Mouse (Mus musculus) liver, postnatal 0 days (tissue): ENCODE results near the gene Rabl2.

ENCODE experiments used
- CTCF ChIP-seq: sonication (generic); IDR thresholded peaks from 2 replicates; pipeline ENCODE4 v1.5.1; 2016; ENCODE audit warnings: antibody characterized with exemption, low read depth
- EP300 ChIP-seq: IDR thresholded peaks from 2 replicates; pipeline ENCODE4 v1.6.1; 2016; ENCODE audit warnings: antibody characterized with exemption, low read depth, mild to moderate bottlenecking

- TF ChIP-seq CTCF: peak; percentile 93
- TF ChIP-seq EP300: no peak
Measured at GRCm38 (mm10) chr15:89623626-89623959, 31.9 kb upstream of the Rabl2 start.
